Mouse (Mus musculus): Measurements from ENCODE around the gene B020004J07Rik. TPM values are rescaled to one million over a fixed set of nuclear protein-coding genes. Genes with fewer than 3 reads are reported as not detected.
"Not testable (repeated sequence)": the region's sequence is repeated elsewhere in the genome, so short reads cannot be mapped to it uniquely, and the experiment has no call there.

The B020004J07Rik gene
- total RNA-seq (2015) (not detected in 2 replicates), total RNA-seq (2017) (not detected in 2 replicates)

GRCm38 (mm10) chr4:101843923-101844322 lies at the start of gene B020004J07Rik:
B020004J07Rik (minus strand) TSS chr4:101844023.
- not testable (repeated sequence) for ATAC-seq (replicated peaks; ENCODE audit: poor library complexity)

- no peak for ATAC-seq (replicated peaks; ENCODE audit: poor library complexity)
These were observed 45.6 kb upstream of the B020004J07Rik start for GRCm38 (mm10) chr4:101889377-101889776.

- no peak for ATAC-seq (replicated peaks; ENCODE audit: poor library complexity)
These were observed 39.8 kb upstream of the B020004J07Rik start for GRCm38 (mm10) chr4:101883641-101884040.

DNA sequence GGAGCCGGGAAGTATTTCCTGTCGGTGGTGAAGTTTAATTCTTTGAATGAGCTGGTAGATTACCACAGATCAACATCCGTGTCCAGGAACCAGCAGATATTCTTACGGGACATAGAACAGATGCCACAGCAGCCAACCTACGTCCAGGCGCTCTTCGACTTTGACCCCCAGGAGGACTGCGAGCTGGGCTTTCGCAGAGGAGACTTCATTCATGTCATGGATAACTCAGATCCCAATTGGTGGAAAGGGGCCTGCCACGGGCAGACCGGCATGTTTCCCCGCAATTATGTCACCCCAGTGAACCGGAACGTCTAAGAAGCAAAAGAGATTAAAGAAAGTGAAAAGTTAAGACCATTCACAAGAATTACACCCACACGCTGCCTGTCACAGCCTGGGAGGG lies 31.9 kb upstream of the B020004J07Rik start:
- not testable (repeated sequence) for ATAC-seq (replicated peaks; ENCODE audit: poor library complexity)

DNA sequence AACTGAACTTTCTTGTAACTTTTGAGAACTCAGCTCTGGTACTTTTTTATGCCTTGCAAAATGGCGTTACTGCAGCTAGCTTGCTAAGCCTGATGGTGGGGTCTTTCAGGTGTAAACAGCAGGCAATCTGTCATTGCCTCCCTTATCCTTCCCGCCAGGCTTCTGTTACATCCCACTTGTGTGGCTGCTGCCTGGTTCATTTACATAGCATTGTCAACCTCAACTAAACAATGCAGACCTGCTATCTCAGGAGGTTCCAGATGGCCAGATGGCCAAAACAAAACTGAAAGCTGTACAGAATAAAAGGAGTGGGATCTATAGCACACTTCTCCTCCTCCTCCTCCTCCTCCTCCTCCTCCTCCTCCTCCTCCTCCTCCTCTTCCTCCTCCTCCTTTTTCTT lies 28.2 kb upstream of the B020004J07Rik start:
- not testable (repeated sequence) for ATAC-seq (replicated peaks; ENCODE audit: poor library complexity)

DNA sequence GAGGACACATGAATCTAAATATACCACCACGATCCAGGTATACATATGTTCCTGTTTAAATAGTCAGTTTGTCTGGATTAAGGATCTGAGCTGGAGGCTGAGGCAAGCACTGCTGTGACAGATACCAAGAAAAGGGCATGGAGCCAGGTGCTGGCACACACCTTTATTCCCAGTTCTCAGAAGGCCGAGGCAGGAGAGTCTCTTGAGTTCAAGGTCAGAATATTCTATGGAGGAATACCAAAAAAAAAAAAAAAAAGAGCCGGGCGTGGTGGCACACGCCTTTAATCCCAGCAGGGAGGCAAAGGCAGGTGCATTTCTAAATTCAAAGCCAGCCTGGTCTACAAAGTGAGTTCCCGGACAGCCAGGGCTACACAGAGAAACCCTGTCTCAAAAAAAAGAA lies 18.5 kb upstream of the B020004J07Rik start:
- ATAC-seq (replicated peaks; ENCODE audit: poor library complexity) = no peak

DNA sequence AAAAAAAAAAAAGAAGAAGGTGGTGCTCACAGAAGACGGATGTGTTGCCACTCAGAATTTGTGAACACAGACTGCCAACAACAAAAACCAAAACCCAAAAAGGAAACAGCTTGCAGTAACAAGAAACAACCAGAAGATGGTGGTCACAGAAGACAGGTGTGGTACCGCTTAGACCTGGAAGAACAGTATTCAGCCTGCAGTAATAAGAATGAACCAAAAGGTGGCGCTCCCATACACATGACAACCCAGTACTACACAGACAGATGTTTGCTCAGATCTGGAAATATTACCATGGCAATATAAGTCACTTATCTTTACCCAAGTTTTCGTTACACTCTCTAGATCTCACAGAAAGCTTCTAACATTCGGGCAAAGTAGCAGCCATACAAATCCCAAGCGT lies 17.1 kb upstream of the B020004J07Rik start:
- peak; percentile 68 for ATAC-seq (replicated peaks; ENCODE audit: poor library complexity)

DNA sequence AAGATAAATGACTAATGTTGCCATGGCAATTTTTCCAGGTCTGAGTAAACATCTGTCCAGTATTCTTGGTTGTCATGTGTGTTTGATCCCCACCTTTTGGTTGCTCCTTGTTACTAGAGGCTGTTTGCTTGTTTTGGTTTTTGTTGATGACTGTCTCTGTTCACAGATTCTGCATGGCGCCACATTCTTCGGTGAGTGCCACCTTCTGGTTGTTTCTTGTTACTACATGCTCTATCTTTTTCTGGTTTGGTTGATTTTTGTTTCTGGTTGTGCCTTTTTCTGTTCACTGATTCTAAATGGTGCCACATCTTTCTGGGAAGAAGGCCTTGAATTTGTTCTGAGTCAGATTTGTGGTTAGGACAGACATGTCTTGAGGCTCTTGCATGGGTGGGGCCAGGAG lies 7.1 kb upstream of the B020004J07Rik start:
- no peak for ATAC-seq (replicated peaks; ENCODE audit: poor library complexity)

Other genes starting within 250 kb of the B020004J07Rik start
- 35.8 and 37.3 TPM in 2 replicates for gene Leprot, start 196.3 kb downstream of the B020004J07Rik start, total RNA-seq (2015)
- gene Leprot, start 196.3 kb downstream of the B020004J07Rik start, total RNA-seq (2017) = 47.9 and 60.3 TPM in 2 replicates
- gene Lepr, start 126.6 kb downstream of the B020004J07Rik start, total RNA-seq (2015) = 0.91 TPM in 1 of 2 replicates, not detected in the other
- 0.04 TPM in 1 of 2 replicates, not detected in the other for gene Lepr, start 126.6 kb downstream of the B020004J07Rik start, total RNA-seq (2017)
- not detected in 2 replicates for gene C130073F10Rik, start 49.8 kb upstream of the B020004J07Rik start, total RNA-seq (2015)
- gene C130073F10Rik, start 49.8 kb upstream of the B020004J07Rik start, total RNA-seq (2017) = not detected in 2 replicates
- gene Gm12800, start 65.1 kb upstream of the B020004J07Rik start, total RNA-seq (2015) = not detected in 2 replicates
- not detected in 2 replicates for gene Gm12800, start 65.1 kb upstream of the B020004J07Rik start, total RNA-seq (2017)
- not detected in 2 replicates for gene Gm12794, start 96.4 kb upstream of the B020004J07Rik start, total RNA-seq (2015)
- not detected in 2 replicates for gene Gm12794, start 96.4 kb upstream of the B020004J07Rik start, total RNA-seq (2017)
- gene Gm12790, start 137.0 kb upstream of the B020004J07Rik start, total RNA-seq (2015) = not detected in 2 replicates
- gene Gm12790, start 137.0 kb upstream of the B020004J07Rik start, total RNA-seq (2017) = not detected in 2 replicates
- not detected in 2 replicates for gene Gm12789, start 142.6 kb upstream of the B020004J07Rik start, total RNA-seq (2015)
- gene Gm12789, start 142.6 kb upstream of the B020004J07Rik start, total RNA-seq (2017) = not detected in 2 replicates
- 16.1 and 22.6 TPM in 2 replicates for gene Pde4b, start 243.5 kb upstream of the B020004J07Rik start, total RNA-seq (2015)
- gene Pde4b, start 243.5 kb upstream of the B020004J07Rik start, total RNA-seq (2017) = 14.4 and 19.2 TPM in 2 replicates